Mouse (Mus musculus) leukemia stem cell, adult 10-12 weeks (primary cell): Measurements from ENCODE around the gene Ier5. TPM values are rescaled to one million over a fixed set of nuclear protein-coding genes. Genes with fewer than 3 reads are reported as not detected.

Source experiments
- polyA plus RNA-seq: library from polyadenylated mRNA; stranded (reverse); fragments of >175 nt; gene quantifications from 2 replicates; pipeline ENCODE4 v1.2.3, GENCODE M21; 2012; ENCODE audit warnings: low replicate concordance

Ier5 gene
- polyA plus RNA-seq: 30.2 and 70.8 TPM in 2 replicates

GRCm38 (mm10) chr1:155099280-155099848, at the start of gene Ier5:
Gene Ier5, minus strand, starts transcription at chr1:155099636.

DNA sequence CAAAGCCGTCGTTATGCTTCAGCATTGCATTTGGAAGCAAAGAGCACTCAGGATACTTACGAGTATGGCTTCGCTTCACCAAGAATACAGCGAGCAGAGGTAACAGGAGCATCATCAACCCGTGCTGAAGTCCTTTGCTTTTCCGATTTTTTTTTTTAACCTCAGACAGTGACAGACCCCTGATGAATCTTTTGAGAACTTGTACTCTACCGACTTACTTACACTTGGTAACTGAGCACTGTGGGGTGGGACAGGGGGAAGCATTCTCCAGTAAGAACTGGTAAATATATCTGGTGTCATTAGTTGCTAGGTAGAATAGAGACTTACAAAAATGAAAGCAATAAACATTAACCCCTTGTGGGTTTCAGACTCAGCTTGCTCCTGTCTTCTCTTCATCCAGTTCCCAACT, 47.1 kb upstream of the Ier5 start, which contains the start of gene Mr1:
Gene Mr1 (minus strand): TSS at position 243 of the 409 bp plus-strand sequence.

Other genes with a start within 250 kb of the Ier5 start
- 1.2 and 3.2 TPM in 2 replicates for gene Cacna1e, start 215.1 kb downstream of the Ier5 start, polyA plus RNA-seq
- 0.28 and 0.41 TPM in 2 replicates for gene Mr1, start 47.2 kb upstream of the Ier5 start, polyA plus RNA-seq
- 89.4 and 118 TPM in 2 replicates for gene Stx6, start 59.1 kb upstream of the Ier5 start, polyA plus RNA-seq
- 0.09 and 0.10 TPM in 2 replicates for gene BC034090, start 144.8 kb upstream of the Ier5 start, polyA plus RNA-seq